14 mouse cellular contexts compared by ENCODE assay signal in the genomic region with DNA sequence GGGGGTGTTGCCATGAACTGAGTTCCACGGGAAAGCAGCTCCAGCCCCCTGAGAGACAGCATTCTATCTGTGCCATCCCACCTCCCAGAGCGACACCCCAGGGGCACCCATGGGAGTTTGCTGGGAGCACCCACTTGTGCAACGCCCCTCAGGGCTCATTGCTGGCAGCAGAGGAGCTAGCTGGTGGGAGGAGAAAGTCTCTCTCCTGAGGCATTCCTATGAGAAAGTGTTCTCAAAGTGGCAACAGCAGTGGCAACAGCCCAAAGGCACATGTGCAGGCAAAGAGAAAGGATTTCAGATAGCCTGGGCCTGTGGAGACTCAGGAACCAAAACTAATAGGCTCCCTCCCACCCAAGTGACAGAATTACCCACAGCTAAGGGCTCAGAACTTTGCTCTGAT.
DNase-seq lines count a peak whose midpoint lies in the region; ATAC-seq and TF ChIP-seq lines count a peak whose summit lies in the region.
"Had no signal": no experiment of that assay in that cellular context is flagged by ENCODE, and none has a peak within 500 bp of the region (broad histone marks: within the 10 kb centered on the region; RNA-seq: fewer than 3 reads in every experiment).

No protein-coding gene starts in this region.

- DNase-seq in heart, adult 9 months (ENCODE audit: low spot score in 2 of 2): no peak
- peak; percentile 1 for DNase-seq in thymus, adult 2 months
- DNase-seq in thymus, adult 18-20 months: no peak
- no peak for DNase-seq in layer of hippocampus, postnatal 14 days (ENCODE audit: low spot score in 2 of 2)
- no peak for DNase-seq in urinary bladder, postnatal 36 days (ENCODE audit: low spot score in 2 of 2)
- DNase-seq: cerebellum, postnatal 14 days; kidney, adult 18-20 months; retina, postnatal 1 day had no signal

- WGBS in heart, embryonic 15.5 days: 64% methylated on average over 3 of the region's 3 CpGs
- 91% methylated on average over 3 of the region's 3 CpGs for WGBS in thymus, adult 2 months
- 68% methylated on average over 3 of the region's 3 CpGs for WGBS in hindbrain, embryonic 16.5 days

- no peak for ATAC-seq in heart, embryonic 15.5 days (replicated peaks; ENCODE audit: insufficient number of reproducible peaks, insufficient read depth, low FRiP score, low read depth)
- no peak for ATAC-seq in hindbrain, embryonic 16.5 days
- no peak for ATAC-seq in megakaryocyte progenitor cell, adult 5-6 weeks (replicated peaks; ENCODE audit: poor library complexity)

- H3K4me1 ChIP-seq in heart, embryonic 15.5 days (replicated peaks): peaks cover 68% of the 10 kb centered on the region
- peaks cover 65% of the 10 kb centered on the region for H3K4me1 ChIP-seq in thymus, adult 2 months (replicated peaks; ENCODE audit: control insufficient read depth, insufficient read depth, low read length)
- peaks cover 63% of the 10 kb centered on the region for H3K4me1 ChIP-seq in hindbrain, embryonic 16.5 days (ENCODE audit: control insufficient read depth, insufficient read depth, low read depth, low read length)

- no peak overlapping the region for H3K4me2 ChIP-seq in heart, embryonic 15.5 days
- H3K4me2 ChIP-seq in hindbrain, embryonic 16.5 days (ENCODE audit: low read length): no peak overlapping the region
- H3K4me2 ChIP-seq: liver, embryonic 11.5 days had no signal

- peak overlapping the region; percentile 58 for H3K27ac ChIP-seq in heart, embryonic 15.5 days
- no peak overlapping the region for H3K27ac ChIP-seq in thymus, adult 2 months (ENCODE audit: control insufficient read depth, insufficient read depth, low read length)
- H3K27ac ChIP-seq in hindbrain, embryonic 16.5 days (ENCODE audit: low read depth, low read length): peak overlapping the region; percentile 23; the same call in 1 of the 2 replicates

- H3K9ac ChIP-seq in heart, embryonic 15.5 days: no peak overlapping the region
- peak overlapping the region; percentile 27; the same call in 1 of the 2 replicates for H3K9ac ChIP-seq in hindbrain, embryonic 16.5 days (ENCODE audit: low read depth, low read length)

- H3K36me3 ChIP-seq in heart, embryonic 15.5 days: no peaks in the 10 kb centered on the region
- no peaks in the 10 kb centered on the region for H3K36me3 ChIP-seq in thymus, adult 2 months (ENCODE audit: control insufficient read depth, insufficient read depth, low read length)
- no peaks in the 10 kb centered on the region for H3K36me3 ChIP-seq in hindbrain, embryonic 16.5 days (ENCODE audit: control insufficient read depth, insufficient read depth, low read length)

- no peak for TF ChIP-seq POLR2A in thymus, adult 2 months (IDR thresholded peaks at IDR 0.05; ENCODE audit: control insufficient read depth, extremely low read depth, insufficient read depth, low read length, poor library complexity)

- H3K4me3 ChIP-seq in heart, embryonic 15.5 days: no peak overlapping the region
- H3K4me3 ChIP-seq in thymus, adult 2 months (ENCODE audit: control insufficient read depth, insufficient read depth, low read length): no peak overlapping the region
- H3K4me3 ChIP-seq in hindbrain, embryonic 16.5 days (ENCODE audit: low read length): no peak overlapping the region
- H3K4me3 ChIP-seq: erythroblast, embryonic 14.5 days; myocyte had no signal

- H3K27me3 ChIP-seq in heart, embryonic 15.5 days: no peaks in the 10 kb centered on the region
- no peaks in the 10 kb centered on the region for H3K27me3 ChIP-seq in thymus, adult 2 months (ENCODE audit: control insufficient read depth, insufficient read depth, low read length)
- H3K27me3 ChIP-seq in hindbrain, embryonic 16.5 days (replicated peaks; ENCODE audit: control insufficient read depth, insufficient read depth, low read length): no peaks in the 10 kb centered on the region

- no peak for TF ChIP-seq CTCF in thymus, adult 2 months (IDR thresholded peaks at IDR 0.05; ENCODE audit: borderline replicate concordance, control insufficient read depth, extremely low read depth, insufficient read depth, low read length, poor library complexity)

- H3K9me3 ChIP-seq in heart, embryonic 15.5 days (replicated peaks): no peaks in the 10 kb centered on the region
- no peaks in the 10 kb centered on the region for H3K9me3 ChIP-seq in hindbrain, embryonic 16.5 days (ENCODE audit: control insufficient read depth, low read length)
